Mouse (Mus musculus) forebrain, embryonic 16.5 days (tissue): ENCODE data around the gene Pik3ip1. TPM values are rescaled to one million over a fixed set of nuclear protein-coding genes. Genes with fewer than 3 reads are reported as not detected.

Experiments
- ATAC-seq: fragments of 200-750 bp; cut with Nextera tagmentation; 2 replicates; pipeline ENCODE4 v1.8.0; 2017; ENCODE audit warnings: mild to moderate bottlenecking, moderate library complexity
- H3K27ac ChIP-seq: fragments of 300-500 bp; sonication (generic); 2 replicates; pipeline ENCODE4 v1.5.1; 2014; ENCODE audit warnings: low read length, control low read depth
- H3K27me3 ChIP-seq: fragments of 300-500 bp; sonication (generic); replicated peaks from 2 replicates; pipeline ENCODE4 v1.6.1; 2014; ENCODE audit warnings: low read length; ENCODE audit not compliant: control insufficient read depth, insufficient read depth
- H3K36me3 ChIP-seq: fragments of 300-500 bp; sonication (generic); 2 replicates; pipeline ENCODE4 v1.6.1; 2014; ENCODE audit not compliant: control insufficient read depth, insufficient read depth
- H3K4me1 ChIP-seq: fragments of 300-500 bp; sonication (generic); replicated peaks from 2 replicates; pipeline ENCODE4 v1.6.1; 2014; ENCODE audit warnings: low read length; ENCODE audit not compliant: control insufficient read depth, insufficient read depth
- H3K4me2 ChIP-seq: fragments of 300-500 bp; sonication (generic); 2 replicates; pipeline ENCODE4 v1.6.1; 2014; ENCODE audit warnings: mild to moderate bottlenecking, low read length, control low read depth
- H3K4me3 ChIP-seq: fragments of 300-500 bp; sonication (generic); replicated peaks from 2 replicates; pipeline ENCODE4 v1.5.1; 2014; ENCODE audit warnings: mild to moderate bottlenecking, low read length, control low read depth
- H3K9ac ChIP-seq: fragments of 300-500 bp; sonication (generic); replicated peaks from 2 replicates; pipeline ENCODE4 v1.6.1; 2014; ENCODE audit warnings: low read depth, low read length, control low read depth
- H3K9me3 ChIP-seq: fragments of 300-500 bp; sonication (generic); 2 replicates; pipeline ENCODE4 v1.6.1; 2016; ENCODE audit warnings: low read length; ENCODE audit not compliant: control insufficient read depth
- WGBS: fragments of 180-500 bp; shearing (Covaris S2); extraction: QIAGEN DNeasy Blood & Tissue Kit; methylation state at CpG from one replicate; pipeline ENCODE4 v1.1.7; 2014; 5-methylcytosine and 5-hydroxymethylcytosine counted together
- polyA plus RNA-seq: library from polyadenylated mRNA; unstranded; fragments of >200 nt; fragmentation: Nextera tagmentation; extraction: Ambion mirVana; gene quantifications from 2 replicates; pipeline ENCODE4 v1.2.1, GENCODE M21; 2015

Pik3ip1 gene
- polyA plus RNA-seq, 1 experiment from 2014 or later = 36.1 TPM

GRCm38 (mm10) chr11:3290640-3291310 is 39.4 kb upstream of the Pik3ip1 start:
- Histone ChIP-seq H3K27ac (peak overlapping the region; percentile 100), H3K9ac (peak overlapping the region; percentile 99), H3K9me3 (no peaks in the 10 kb centered on the region), H3K27me3 (no peaks in the 10 kb centered on the region), H3K4me3 (peak overlapping the region; percentile 90), H3K36me3 (no peaks in the 10 kb centered on the region; the same call in 1 of the 2 replicates), H3K4me2 (peak overlapping the region; percentile 100), H3K4me1 (peaks cover 43% of the 10 kb centered on the region)
- peak; percentile 17 for ATAC-seq
- under 1% methylated on average over 50 of the region's 50 CpGs for WGBS

GRCm38 (mm10) chr11:3291311-3292061 is 38.7 kb upstream of the Pik3ip1 start:
- Histone ChIP-seq H3K4me3 (peak overlapping the region; percentile 90), H3K27ac (peak overlapping the region; percentile 100), H3K4me2 (peak overlapping the region; percentile 100), H3K9ac (peak overlapping the region; percentile 99), H3K36me3 (peaks cover 4% of the 10 kb centered on the region; the same call in 1 of the 2 replicates), H3K4me1 (peaks cover 50% of the 10 kb centered on the region), H3K9me3 (no peaks in the 10 kb centered on the region), H3K27me3 (no peaks in the 10 kb centered on the region)
- no peak for ATAC-seq
- 1% methylated on average over 26 of the region's 26 CpGs for WGBS

GRCm38 (mm10) chr11:3292062-3292421 is 38.2 kb upstream of the Pik3ip1 start:
- peak overlapping the region; percentile 90 for H3K4me3 ChIP-seq
- 0% methylated on average over 8 of the region's 8 CpGs for WGBS
- peaks cover 4% of the 10 kb centered on the region; the same call in 1 of the 2 replicates for H3K36me3 ChIP-seq
- no peaks in the 10 kb centered on the region for H3K9me3 ChIP-seq
- H3K9ac ChIP-seq = peak overlapping the region; percentile 99
- H3K27ac ChIP-seq = peak overlapping the region; percentile 100
- 0 out of 2 replicates have a peak, but pooled peaks have one; percentile 5 for ATAC-seq
- H3K27me3 ChIP-seq = no peaks in the 10 kb centered on the region
- peaks cover 55% of the 10 kb centered on the region for H3K4me1 ChIP-seq
- H3K4me2 ChIP-seq = peak overlapping the region; percentile 100

GRCm38 (mm10) chr11:3292711-3293249 is 37.4 kb upstream of the Pik3ip1 start:
- Histone ChIP-seq H3K4me1 (peaks cover 52% of the 10 kb centered on the region), H3K9me3 (no peaks in the 10 kb centered on the region), H3K27me3 (no peaks in the 10 kb centered on the region), H3K36me3 (peaks cover 8% of the 10 kb centered on the region; the same call in 1 of the 2 replicates), H3K27ac (peak overlapping the region; percentile 100), H3K4me3 (peak overlapping the region; percentile 90), H3K4me2 (peak overlapping the region; percentile 100), H3K9ac (peak overlapping the region; percentile 99)
- ATAC-seq = no peak
- WGBS = under 1% methylated on average over 8 of the region's 8 CpGs

GRCm38 (mm10) chr11:3293361-3293760 is 36.8 kb upstream of the Pik3ip1 start:
- H3K9ac ChIP-seq = peak overlapping the region; percentile 99
- ATAC-seq = no peak
- 5% methylated on average over 4 of the region's 4 CpGs for WGBS

GRCm38 (mm10) chr11:3294641-3295040 is 35.6 kb upstream of the Pik3ip1 start:
- no peak overlapping the region; the same call in 1 of the 2 replicates for H3K4me3 ChIP-seq
- H3K27me3 ChIP-seq = no peaks in the 10 kb centered on the region
- peaks cover 24% of the 10 kb centered on the region for H3K36me3 ChIP-seq
- peaks cover 48% of the 10 kb centered on the region for H3K4me1 ChIP-seq
- H3K27ac ChIP-seq = no peak overlapping the region
- peak overlapping the region; percentile 100 for H3K4me2 ChIP-seq
- H3K9ac ChIP-seq = no peak overlapping the region
- no peak for ATAC-seq
- no peaks in the 10 kb centered on the region for H3K9me3 ChIP-seq
- WGBS = 81% methylated on average over 2 of the region's 2 CpGs

More at GRCm38 (mm10) chr11:3293361-3293760, 36.8 kb upstream of the Pik3ip1 start:
- Histone ChIP-seq H3K36me3 (peaks cover 11% of the 10 kb centered on the region), H3K4me1 (peaks cover 49% of the 10 kb centered on the region), H3K27me3 (no peaks in the 10 kb centered on the region), H3K4me2 (peak overlapping the region; percentile 100), H3K4me3 (peak overlapping the region; percentile 90), H3K27ac (peak overlapping the region; percentile 100), H3K9me3 (no peaks in the 10 kb centered on the region)

GRCm38 (mm10) chr11:3296056-3296455 is 34.1 kb upstream of the Pik3ip1 start:
- H3K4me1 ChIP-seq = peaks cover 46% of the 10 kb centered on the region
- no peak overlapping the region for H3K27ac ChIP-seq
- no peak overlapping the region for H3K9ac ChIP-seq
- no peak for ATAC-seq
- H3K4me2 ChIP-seq = peak overlapping the region; percentile 12; the same call in 1 of the 2 replicates
- H3K27me3 ChIP-seq = no peaks in the 10 kb centered on the region
- peaks cover 32% of the 10 kb centered on the region for H3K36me3 ChIP-seq
- WGBS = 57% methylated on average over 5 of the region's 5 CpGs
- H3K9me3 ChIP-seq = no peaks in the 10 kb centered on the region
- no peak overlapping the region for H3K4me3 ChIP-seq

GRCm38 (mm10) chr11:3297871-3298812 is 32.1 kb upstream of the Pik3ip1 start:
- Histone ChIP-seq H3K36me3 (peaks cover 40% of the 10 kb centered on the region), H3K4me1 (peaks cover 37% of the 10 kb centered on the region), H3K9ac (no peak overlapping the region), H3K4me3 (no peak overlapping the region), H3K27me3 (no peaks in the 10 kb centered on the region), H3K27ac (no peak overlapping the region), H3K9me3 (no peaks in the 10 kb centered on the region), H3K4me2 (no peak overlapping the region)
- WGBS = 90% methylated on average over 10 of the region's 10 CpGs
- no peak for ATAC-seq
